Mouse (Mus musculus): ENCODE measurements around the gene Ildr2.

DNA sequence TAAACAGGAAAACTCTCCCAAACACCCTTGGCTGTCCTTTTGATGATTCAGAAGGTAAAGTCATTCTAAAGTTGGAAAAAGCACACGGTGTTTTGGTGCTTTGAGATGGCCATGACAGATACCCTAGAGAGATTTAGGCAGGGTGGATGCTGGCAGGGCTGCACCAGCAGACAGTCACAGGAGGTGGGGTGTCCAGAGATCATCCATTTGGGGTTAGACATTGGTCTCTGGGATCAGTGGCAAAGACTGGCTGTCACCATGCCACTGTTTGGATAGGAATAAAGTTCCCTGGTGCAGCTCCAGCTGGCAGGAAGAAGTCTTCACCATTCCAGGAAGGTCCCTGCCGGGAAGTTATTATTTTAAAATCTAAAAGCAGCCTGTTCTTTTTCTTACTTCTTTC, 24.8 kb downstream of the Ildr2 start:
- no peak for TF ChIP-seq CTCF (IDR thresholded peaks at IDR 0.05; ENCODE audit: insufficient read depth, low read depth, low read length)
- TF ChIP-seq POLR2A (IDR thresholded peaks at IDR 0.05; ENCODE audit: insufficient read depth, low read depth, low read length): no peak

All from olfactory bulb, adult 2 months (tissue).